Mouse (Mus musculus): Measurements from ENCODE around the gene Bend3.

GRCm38 (mm10) chr10:43539746-43540310 lies 61.2 kb downstream of the Bend3 start:
- no peak for TF ChIP-seq GATA1 (IDR thresholded peaks at IDR 0.05; ENCODE audit: low read length)
- TF ChIP-seq TAL1 (IDR thresholded peaks at IDR 0.05; ENCODE audit: low read length): no peak

Data from erythroblast, embryonic 14.5 days (primary cell).